Mouse (Mus musculus) ovary, adult 2 months (tissue): ENCODE data around the gene Faap24. TPM values are rescaled to one million over a fixed set of nuclear protein-coding genes. Genes with fewer than 3 reads are reported as not detected.

Source experiments
- polyA plus RNA-seq: library from polyadenylated mRNA; depleted of rRNA; stranded (reverse); fragments of >200 nt; gene quantifications from 2 replicates; pipeline ENCODE4 v1.2.3, GENCODE M21; 2012; rRNA removed

The Faap24 gene
- polyA plus RNA-seq: 3.6 and 4.8 TPM in 2 replicates

DNA sequence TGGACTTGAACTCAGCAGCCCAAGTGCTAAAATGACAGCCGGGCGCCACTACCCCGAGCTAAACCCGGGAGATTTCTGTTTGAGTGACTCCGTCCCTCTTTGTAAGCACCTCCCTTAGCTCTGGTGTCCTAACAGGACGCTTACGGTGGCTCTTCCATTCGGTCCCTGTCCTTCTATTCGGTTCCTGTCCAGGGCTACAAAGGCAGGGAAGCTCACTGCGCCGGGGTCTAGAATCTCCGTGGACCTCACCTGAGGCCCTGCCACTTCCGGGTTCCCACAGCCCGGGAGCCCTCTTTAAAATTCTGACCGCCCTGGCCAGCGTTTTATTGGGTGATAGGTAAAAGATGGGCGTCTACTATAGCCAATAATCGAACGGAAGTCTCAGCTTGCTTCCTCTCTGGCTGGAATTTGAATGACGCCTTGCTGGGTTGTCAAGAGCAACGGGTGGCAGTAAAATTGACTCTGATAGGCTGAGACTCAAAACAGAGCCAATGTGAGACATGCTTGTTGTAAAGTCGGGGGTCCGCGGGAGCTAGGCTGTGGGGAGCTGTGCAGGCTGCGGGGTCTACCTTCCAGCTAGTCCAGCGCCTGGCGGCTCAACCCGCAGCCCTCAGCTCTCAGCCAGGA, at the start of gene Faap24, which contains the start of gene Cep89:
Gene Faap24, minus strand, starts transcription at position 295 of the 627 bp plus-strand sequence.
Gene Cep89, plus strand, starts transcription at position 494 of the 627 bp plus-strand sequence.

Other genes starting within 250 kb of the Faap24 start
- 28.4 and 28.6 TPM in 2 replicates for gene Slc7a10, start 210.5 kb downstream of the Faap24 start, polyA plus RNA-seq
- gene Lrp3, start 181.3 kb downstream of the Faap24 start, polyA plus RNA-seq: 32.4 and 35.4 TPM in 2 replicates
- 2.8 and 3.1 TPM in 2 replicates for gene Gpatch1, start 78.4 kb downstream of the Faap24 start, polyA plus RNA-seq
- gene Rhpn2, start 62.7 kb downstream of the Faap24 start, polyA plus RNA-seq: 12.7 and 14.5 TPM in 2 replicates
- gene Cep89, start 199 bp upstream of the Faap24 start, polyA plus RNA-seq: 14.7 and 17.5 TPM in 2 replicates
- 0.26 and 0.35 TPM in 2 replicates for gene Slc7a9, start 52.0 kb upstream of the Faap24 start, polyA plus RNA-seq
- 0.14 and 0.31 TPM in 2 replicates for gene Tdrd12, start 140.9 kb upstream of the Faap24 start, polyA plus RNA-seq
- 55.1 and 82.0 TPM in 2 replicates for gene Nudt19, start 159.5 kb upstream of the Faap24 start, polyA plus RNA-seq
- 0.12 and 0.14 TPM in 2 replicates for gene Rgs9bp, start 188.7 kb upstream of the Faap24 start, polyA plus RNA-seq
- gene Ankrd27, start 189.4 kb upstream of the Faap24 start, polyA plus RNA-seq: 32.0 and 43.0 TPM in 2 replicates